Mouse (Mus musculus): ENCODE measurements around the gene Il2ra. TPM values are rescaled to one million over a fixed set of nuclear protein-coding genes. Genes with fewer than 3 reads are reported as not detected.
"Not testable (repeated sequence)": the region's sequence is repeated elsewhere in the genome, so short reads cannot be mapped to it uniquely, and the experiment has no call there.

The Il2ra gene
- total RNA-seq (2021): under 1 TPM; 0.20 to 0.35 TPM
- long read RNA-seq, experiment 1: 0 reads
- long read RNA-seq, experiment 2: 0 reads

DNA sequence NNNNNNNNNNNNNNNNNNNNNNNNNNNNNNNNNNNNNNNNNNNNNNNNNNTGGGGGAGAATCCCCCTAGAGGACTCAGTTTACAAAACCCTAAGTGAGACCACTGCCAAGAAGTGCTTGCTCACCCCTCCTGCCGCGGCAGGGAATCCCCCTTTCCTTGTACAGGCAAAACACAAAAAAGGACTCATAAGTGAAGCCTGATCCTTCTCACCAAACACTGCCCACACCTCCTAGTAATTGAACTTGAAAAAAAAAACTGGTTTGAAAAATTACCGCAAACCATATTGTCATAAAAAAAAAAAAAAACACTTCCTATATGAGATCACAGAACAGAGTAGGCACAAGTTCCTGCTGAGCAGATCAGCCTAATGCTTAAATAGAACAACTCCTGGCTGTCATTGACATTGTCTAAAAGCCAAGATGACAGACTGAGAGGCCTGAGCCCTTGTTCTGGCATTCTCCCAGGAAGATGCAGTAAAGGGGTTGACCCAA is at the start of gene Il2ra:
Gene Il2ra (plus strand): TSS at position 357 of the 491 bp plus-strand sequence.
- DNase-seq (ENCODE audit: low spot score in 2 of 2): no peak

DNA sequence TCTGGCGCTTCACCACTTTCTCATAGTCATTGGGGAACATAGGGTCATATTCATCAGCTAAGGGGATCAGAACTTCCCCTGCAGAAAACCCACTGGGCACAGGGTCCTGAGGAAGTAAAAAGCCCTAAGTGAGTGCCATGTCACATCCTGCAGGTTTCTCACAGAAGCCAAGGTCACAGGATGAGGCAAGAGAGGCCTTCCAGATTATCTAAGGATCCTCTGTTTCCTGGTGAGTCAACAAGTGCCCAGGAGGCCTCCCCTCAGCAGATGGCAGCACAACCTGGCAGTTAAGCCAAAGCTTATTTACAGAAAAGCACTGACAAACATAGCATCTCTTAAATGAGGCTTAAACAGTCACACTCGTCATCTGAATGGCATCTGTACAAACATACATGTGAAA is 45.9 kb upstream of the Il2ra start:
- DNase-seq (ENCODE audit: low spot score in 2 of 2): no peak

DNA sequence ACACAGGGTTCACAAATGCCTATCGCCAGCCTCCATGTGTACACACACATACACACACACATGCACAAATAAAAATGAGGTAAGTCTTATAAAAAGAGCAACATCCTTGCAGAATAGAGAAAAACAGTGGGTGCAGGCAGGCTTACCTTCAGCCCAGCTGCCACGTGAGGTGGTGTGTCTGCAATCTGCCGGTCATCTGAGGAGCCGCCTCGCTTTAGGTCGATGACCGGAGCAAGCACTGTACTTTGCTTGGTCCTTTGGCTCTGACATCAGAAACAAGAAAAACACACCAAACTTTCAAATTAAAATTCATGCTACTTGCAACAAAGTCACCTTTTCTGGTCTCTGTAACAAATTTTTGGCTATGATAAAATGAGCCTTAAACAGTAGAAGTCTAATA is 44.7 kb upstream of the Il2ra start:
- no peak for DNase-seq (ENCODE audit: low spot score in 2 of 2)

DNA sequence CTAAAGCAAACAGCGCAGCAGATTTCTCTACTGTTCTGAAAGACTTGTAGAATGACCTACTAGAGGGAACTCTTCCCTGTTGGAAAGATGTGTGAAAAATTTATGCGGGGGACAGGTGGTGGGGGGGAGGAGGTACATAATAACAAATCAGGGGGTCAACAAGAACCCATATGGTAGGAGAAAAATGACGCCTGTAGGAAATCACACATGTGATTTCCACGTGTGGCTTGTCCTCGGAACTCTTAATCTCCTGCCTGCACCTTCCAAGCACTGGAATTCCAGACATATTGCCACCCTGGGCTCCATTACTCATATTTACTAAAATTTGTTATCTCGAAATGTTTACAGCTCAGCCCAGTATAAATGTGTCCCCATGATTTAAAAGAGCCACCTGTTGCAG is 40.8 kb upstream of the Il2ra start:
- no peak for DNase-seq (ENCODE audit: low spot score in 2 of 2)

DNA sequence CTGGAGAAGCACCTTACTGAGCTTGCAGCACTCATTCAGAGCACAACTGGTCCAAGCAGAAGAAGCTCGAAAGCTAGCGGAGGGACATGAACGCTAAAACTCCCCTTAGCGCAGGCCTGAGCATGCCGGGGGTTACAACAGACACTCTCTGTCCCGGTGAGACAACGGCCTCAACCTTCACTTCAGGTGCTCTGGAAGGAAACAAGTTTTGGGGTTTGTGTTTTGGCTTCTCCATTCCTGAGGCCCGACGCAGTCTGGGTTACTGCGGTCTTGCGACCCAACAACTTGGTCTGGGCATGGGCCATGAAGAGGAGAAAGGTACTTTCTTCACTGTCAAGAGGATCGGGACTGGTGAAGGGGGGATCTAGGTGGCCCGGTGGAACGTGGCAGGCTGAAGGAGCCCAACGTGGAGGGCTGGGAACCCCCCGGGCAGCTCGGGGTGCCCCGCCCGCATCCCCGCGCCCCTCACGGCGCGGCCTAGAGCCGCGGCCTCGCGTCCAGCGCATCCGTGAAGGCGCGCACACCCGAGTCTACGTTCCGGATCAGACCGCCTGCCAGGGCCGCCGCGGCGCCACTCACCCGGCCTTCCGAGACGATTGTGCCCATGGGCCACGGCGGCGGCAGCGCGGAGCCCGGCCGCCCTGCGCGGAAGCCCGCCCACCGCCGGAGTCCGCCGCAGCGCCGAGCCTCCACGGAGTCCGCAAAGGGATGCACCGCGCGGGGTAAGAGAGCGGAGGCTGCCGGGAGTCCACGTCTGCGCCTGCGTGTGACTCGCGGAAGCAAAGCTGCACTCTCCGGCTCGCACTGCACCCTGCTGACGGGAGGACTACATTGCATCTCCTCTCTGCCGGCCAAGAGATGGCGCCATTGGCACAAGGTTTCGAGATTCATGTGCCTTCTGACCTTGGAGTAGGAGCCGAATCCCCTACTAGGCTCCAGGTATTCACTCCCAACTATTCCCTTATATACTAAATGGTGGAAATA is 39.8 kb upstream of the Il2ra start:
- peak; percentile 96 for DNase-seq (ENCODE audit: low spot score in 2 of 2)

DNA sequence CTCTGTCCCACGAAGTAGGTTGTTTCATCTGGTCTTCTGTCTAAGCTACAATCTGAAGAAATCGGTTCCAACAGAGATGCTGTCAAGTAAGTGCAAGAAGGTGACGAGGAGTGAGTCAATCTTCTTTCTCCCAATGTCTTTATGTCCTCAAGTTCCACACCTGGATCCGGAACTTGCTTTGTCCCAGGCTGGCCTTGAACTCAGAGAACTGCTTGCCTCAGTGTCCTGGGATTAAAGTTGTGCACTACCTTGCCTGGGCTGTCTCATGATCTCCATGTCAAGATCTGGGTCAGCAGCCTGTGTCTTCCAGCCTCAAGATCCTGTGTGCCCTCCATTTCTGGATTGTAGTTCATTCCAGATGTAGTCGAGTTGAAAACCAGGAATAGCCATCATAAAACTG is 38.6 kb upstream of the Il2ra start, which contains the start of gene Rbm17:
Gene Rbm17 (minus strand): TSS at position 101 of the 400 bp plus-strand sequence.
- DNase-seq (ENCODE audit: low spot score in 2 of 2): no peak

DNA sequence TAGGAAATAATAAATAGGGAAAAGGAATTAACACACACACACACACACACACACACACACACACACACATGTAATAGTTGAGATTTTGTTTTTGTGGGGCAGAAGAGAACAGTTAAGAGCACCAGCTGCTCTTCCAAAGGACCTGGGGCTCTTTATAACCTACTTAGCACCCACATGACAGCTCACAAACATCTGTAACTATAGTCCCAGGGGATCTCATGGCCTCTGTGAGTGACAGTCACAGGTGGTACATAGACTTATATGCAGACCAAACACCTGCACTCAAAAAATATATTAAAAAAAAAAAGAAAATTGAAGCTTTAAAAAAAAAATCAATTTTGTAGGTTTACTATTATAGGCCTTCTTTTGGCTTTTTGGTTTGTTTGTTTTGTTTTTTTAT is 37.7 kb upstream of the Il2ra start:
- DNase-seq (ENCODE audit: low spot score in 2 of 2): no peak

DNA sequence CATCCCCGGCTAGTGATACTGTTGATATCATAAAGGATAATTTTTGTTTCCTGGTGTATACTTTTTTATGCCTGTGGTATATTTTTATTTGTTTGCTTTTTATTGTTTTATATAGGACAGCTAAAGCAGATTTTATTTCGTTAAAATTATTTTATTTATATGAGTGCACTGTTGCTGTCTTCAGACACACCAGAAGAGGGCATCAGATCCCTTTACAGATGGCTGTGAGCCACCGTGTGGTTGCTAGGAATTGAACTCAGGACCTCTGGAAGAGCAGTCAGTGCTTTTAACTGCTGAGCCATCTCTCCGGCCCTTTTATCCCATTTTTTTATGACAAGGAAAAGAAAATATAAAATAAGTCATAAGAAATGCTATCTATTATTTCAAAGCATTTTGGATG is 35.9 kb upstream of the Il2ra start:
- DNase-seq (ENCODE audit: low spot score in 2 of 2): not testable (repeated sequence)

DNA sequence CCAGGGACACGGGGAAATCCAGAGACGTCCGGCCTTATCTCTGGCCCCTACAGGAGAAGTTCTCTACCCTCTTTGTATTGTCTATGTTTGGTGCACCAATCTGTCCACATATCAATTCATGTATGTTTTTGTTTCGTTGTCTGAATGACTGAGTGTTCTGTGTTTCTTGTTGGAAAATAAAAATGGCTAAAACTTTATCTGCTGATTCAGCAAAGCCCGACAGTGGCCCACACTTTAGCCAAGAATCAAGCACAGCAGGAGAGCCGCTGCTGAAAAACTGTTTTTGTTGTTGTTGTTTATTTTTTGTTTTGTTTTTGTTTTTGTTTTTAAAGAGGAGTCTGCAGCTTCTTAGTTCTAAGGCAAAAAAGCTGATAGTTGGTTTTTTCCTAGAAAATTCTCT is 29.7 kb upstream of the Il2ra start:
- not testable (repeated sequence) for DNase-seq (ENCODE audit: low spot score in 2 of 2)

DNA sequence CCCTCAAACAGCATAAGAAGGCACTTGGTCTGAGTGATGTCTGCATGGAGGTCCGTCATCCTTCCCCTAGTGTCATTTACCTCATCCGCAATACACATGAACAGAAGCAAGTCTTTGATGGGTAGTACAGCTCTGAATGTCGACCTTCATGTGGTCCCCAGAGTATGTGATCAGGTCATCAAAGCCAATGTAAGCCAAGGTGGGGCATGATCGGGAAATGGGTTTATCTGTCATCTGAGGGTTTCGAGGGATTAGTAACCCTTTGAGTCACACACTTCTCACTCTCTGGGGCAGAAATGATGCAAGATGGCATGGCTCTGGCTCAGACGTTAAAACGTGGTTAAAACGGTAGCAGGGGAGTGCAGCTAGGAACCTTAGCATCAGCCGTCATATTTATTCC is 25.8 kb upstream of the Il2ra start:
- no peak for DNase-seq (ENCODE audit: low spot score in 2 of 2)

DNA sequence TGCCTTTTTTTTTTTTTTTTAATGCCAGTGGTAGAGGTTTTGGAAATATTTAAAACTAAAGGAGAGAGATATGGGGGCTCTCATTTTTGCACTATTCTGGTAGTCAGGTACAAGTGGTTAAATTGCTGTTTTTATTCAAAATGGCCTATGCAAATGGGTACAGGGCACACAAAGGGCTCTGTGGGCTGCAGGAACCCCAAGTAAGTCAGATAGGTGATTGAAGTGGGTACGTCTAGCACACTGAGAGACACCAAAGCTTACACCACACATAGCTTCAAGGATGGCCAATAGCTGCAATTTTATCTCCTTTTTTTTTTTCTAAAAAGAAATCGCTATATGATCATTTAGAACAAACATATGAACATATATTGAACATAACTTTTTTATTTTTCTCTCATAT is 23.0 kb upstream of the Il2ra start:
- DNase-seq (ENCODE audit: low spot score in 2 of 2): no peak

DNA sequence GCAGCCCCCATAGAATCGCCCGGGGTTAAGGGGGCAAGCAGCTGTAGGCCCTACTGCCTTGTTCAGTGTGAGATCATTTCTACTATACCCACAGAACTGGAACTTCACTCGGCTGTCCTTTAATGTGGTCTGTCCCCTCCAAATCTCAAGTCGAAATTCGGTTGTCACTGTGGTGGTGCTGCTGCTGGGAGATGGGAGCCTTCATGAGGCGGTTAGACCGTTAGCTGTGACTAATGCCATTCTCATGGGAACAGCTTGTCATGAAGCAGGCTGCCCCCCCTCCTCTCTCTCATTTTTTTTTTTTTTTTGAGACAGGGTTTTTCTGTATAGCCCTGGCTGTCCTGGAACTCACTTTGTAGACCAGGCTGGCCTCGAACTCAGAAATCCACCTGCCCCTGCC is 19.4 kb upstream of the Il2ra start:
- DNase-seq (ENCODE audit: low spot score in 2 of 2): no peak

DNA sequence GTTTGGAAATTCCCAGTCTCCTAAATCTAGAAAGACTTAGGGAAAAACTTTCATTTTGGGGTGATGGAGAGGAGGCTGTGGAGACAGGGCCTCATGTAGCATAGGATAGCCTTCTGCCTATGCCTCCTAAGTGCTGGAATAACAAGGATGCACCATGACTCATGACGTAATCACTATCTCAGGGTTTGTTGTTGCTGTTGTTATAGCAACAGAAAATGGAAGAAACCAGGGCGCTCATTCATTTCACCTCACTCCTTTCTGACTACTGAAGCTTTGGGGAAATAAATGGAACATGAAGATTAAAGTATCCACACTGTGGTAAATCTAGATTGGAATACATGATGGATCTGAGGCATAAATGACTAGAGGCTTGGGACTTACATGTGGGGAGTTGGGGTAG is 18.9 kb upstream of the Il2ra start:
- DNase-seq (ENCODE audit: low spot score in 2 of 2): no peak

DNA sequence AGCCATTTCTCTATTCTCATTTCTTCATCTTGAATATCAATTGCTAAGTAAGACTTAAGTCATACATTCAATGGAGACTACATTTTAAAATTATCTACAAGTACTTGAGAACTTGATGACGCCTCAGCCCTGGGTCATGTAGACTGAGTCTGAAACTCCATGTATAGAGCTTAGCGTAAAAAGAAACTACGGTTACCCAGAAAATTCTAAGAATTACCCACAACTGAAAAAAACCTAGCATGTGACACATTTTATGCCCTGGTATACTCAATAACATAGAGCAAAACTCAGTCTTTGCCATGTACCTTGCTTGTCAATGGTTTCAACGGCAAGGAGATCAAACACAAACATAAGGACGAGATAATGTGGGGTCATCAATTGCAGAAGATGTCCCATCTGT is 16.7 kb upstream of the Il2ra start, which contains the start of gene Gm17490:
Gene Gm17490 (minus strand): TSS at position 375 of the 400 bp plus-strand sequence.
- no peak for DNase-seq (ENCODE audit: low spot score in 2 of 2)

DNA sequence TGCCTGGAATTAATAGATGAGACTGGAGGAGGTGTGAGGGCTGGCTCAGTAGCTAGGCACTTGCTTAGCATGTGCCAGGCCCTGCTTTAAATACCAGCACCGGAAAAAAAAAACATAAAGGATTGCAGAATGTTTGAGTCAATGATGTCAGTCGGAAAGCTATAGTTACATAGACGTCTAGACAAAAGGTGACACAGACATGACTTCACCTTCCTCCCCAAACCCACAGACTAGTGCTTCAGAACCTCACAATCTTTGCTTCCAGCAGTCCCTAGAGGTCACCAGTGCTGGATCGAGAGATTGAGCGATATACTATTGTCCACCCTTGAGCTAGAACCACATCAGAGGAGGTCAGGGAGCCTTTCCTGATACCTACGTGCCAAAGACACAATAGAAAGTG is 7.6 kb upstream of the Il2ra start:
- DNase-seq (ENCODE audit: low spot score in 2 of 2): no peak

DNA sequence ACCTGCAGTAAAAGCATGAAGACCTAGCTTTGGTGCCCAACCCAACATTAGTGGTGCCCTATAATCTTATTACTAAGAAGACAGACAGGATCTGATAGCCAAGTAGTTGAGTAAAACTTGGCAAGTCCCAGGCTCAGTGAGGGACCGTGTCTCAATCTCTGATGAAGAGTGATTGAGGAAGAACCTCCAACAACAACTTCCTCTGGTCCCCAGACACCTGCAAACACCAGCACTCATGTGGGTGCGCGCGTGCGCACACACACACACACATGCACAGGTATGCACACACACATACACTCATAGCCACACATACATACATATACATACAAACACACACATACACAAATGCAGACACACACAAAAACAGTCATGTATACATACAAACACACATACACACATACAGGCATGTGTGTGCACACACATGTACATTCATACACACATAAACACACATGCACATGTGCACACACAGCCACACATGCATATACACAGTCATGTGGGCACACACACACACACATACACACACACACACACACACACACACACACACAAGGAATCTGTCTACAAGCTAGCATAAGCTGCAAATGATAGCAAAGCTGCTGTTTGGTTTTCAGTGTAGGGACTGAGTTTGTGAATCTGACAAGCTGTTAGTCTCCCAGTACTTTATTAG is 7.0 kb upstream of the Il2ra start:
- DNase-seq (ENCODE audit: low spot score in 2 of 2): no peak

DNA sequence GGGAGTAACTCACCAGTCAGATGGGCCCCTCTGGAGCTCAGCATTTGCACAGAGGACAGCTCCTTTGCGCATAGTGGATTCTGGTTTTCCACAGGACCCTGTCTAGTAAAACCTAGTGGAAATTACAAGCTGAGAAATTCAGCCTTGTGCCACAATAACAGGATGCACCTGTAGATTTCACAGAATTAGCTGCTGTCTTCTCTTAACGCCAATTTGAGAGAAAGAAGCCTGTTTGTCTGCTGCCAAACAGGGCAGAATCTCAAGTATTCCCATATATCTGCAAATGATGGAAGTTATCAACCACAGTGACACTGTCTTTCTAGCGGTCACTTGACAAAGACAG is 6.5 kb upstream of the Il2ra start:
- no peak for DNase-seq (ENCODE audit: low spot score in 2 of 2)

DNA sequence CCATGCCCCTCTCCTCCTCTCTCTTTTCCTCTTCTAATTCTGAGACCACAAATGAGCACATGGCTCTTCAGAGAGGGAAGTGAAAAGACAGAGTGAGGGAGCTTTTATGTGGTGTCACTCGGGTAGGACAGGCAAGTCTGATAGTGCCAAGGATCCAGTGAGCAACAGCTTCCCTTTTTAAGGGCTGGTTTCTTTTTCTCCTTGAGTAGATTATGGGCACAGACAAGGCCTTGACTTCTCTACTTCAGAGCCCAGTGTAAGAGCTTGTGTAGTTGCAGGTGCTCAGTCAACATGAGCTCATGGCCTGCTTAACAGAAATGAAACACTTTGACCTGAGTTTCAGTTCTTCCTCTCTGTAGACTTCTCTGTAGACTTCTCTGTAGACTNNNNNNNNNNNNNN is 5.5 kb upstream of the Il2ra start:
- DNase-seq (ENCODE audit: low spot score in 2 of 2): no peak

DNA sequence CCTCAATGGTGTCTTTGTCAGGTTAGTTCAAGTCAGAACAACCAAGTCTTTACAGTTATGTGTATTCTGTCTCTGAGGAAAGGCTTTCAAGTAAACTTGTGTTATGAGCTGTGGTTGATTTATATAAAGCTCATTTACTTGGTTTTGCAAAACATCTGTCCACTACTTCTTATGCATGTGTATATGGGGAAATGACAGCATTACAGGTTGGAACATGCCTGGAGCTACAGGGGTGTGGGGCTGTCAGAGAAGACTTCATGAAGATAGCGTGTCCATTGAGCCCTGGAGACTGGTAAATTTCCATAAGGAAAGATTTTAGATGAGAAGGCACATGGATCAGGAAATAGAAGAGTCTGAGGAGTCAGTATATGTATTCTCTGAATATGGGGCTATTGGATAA is 1.4 kb downstream of the Il2ra start:
- DNase-seq (ENCODE audit: low spot score in 2 of 2): no peak

DNA sequence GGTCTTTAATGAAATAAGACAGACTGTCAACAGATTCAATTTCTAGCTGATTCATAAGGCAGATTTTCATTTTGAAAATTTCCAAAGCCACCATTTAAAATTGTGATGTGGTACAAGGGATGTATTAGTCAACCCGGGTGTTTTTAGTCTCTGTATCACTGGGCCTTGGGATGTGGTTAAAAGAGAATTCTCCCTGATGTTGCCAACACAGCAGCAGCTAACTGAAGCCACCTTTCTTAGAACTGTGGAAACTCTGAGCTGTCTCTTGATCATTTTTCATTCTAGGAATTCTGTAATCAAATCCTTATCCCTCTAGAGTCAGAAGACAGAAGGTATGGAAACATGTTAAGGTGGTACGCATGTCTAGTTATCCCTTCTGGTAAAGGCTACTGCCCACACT is 2.7 kb downstream of the Il2ra start:
- no peak for DNase-seq (ENCODE audit: low spot score in 2 of 2)

DNA sequence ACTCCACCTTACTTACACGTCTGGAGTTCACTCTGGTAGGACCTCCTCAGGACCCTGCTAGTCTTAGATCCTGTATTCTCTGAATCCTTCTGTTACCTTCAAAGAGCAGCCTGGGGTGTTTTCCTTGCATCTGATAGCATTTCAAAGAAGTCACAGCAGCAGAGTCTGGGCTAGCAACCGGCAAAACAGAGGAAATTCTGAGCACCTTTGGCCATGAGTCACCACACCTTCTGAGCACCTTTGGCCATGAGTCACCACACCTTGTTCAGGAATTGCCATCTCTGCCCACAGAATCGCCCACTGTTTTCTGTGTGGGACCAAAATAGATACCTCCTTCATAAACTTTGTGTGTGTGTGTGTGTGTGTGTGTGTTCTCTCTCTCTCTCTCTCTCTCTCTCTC is 8.9 kb downstream of the Il2ra start:
- no peak for DNase-seq (ENCODE audit: low spot score in 2 of 2)

DNA sequence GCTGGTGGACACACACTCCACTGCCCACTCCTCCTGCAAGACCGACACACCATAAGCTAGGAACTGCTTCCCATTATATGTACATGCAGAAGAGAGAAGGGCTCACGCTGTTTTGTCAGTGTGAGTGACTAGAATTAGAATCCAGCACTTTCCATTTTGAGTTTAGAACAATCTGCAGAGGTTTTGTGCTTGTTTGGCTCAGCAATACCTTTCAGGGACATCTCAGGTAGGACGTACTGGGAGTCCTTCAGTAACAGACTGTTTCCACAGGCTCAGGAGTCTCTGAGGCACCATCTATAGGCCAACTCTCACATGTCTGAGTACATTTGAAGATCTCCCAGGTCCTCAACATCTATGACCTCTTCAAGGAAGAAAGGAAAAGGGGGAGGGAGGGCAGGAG is 9.6 kb downstream of the Il2ra start:
- no peak for DNase-seq (ENCODE audit: low spot score in 2 of 2)
